Mouse (Mus musculus) thymus, adult 2 months (tissue): ENCODE measurements around the gene Svbp.

Experiments
- CTCF ChIP-seq: fragments of 200-500 bp; IDR thresholded peaks from 2 replicates; pipeline ENCODE4 v1.5.1; 2012; ENCODE audit warnings: mild to moderate bottlenecking, control low read depth, low read length, moderate library complexity, borderline replicate concordance; ENCODE audit not compliant: control insufficient read depth, poor library complexity, insufficient read depth; ENCODE audit errors: extremely low read depth
- POLR2A ChIP-seq: fragments of 200-500 bp; IDR thresholded peaks from 2 replicates; pipeline ENCODE4 v1.6.1; 2012; ENCODE audit warnings: mild to moderate bottlenecking, low read length, control low read depth, moderate library complexity; ENCODE audit not compliant: control insufficient read depth, poor library complexity, insufficient read depth; ENCODE audit errors: extremely low read depth

- TF ChIP-seq CTCF (no peak), POLR2A (no peak)
Observed at GRCm38 (mm10) chr4:119191273-119191672, 3.8 kb upstream of the Svbp start.
